Mouse (Mus musculus) frontal cortex, postnatal 36 days (tissue): ENCODE measurements around the gene Zfp64.
A peak's percentile ranks its signal among the peaks of the same experiment; 100 is the strongest.

ENCODE experiments used
- DNase-seq, 2 experiments: peaks; one replicate each; pipeline ENCODE4 v3.0.0; 2022; ENCODE audit warnings: low spot score in 2 of 2

The Zfp64 gene

DNA sequence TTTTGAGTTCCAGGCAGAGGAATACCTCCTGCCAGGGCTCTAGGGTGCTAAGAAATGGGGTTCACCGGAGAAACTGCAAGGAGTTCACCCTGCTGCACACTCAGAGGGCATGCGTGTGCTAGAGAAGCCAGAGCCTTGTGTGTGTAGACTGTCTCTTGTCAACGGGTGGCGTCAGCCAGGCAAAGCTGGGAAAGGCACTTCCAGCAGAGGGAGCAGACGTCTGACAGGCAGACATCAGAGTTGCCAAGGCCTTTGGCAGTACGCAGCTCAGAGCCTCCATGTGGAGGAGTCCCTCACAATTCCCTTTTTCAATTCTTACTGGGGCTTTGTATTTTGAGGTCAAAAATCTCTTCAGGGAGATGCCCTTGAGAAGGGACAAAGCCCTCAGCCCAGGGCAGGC, 6.9 kb downstream of the Zfp64 start:
- DNase-seq, result no peak

DNA sequence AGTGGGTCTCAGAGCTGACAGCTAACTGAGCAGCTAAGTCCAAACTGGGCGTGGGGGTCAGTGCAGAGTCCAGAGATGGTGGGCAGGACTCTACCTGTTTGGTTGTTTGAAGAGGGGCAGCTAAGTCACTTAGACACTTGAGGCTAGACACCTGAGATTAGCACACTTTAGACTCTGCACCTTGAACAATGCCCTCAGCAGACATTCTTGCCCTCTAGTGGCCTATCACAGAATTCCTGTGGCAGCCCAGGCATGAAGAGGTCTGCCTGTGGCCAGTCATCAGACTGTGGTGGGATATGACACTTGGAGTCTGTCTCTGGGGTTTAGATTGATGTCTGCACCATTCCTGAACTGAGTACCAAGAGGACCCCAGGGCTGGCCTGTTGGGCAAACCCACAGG, 7.7 kb downstream of the Zfp64 start:
- no peak for DNase-seq

DNA sequence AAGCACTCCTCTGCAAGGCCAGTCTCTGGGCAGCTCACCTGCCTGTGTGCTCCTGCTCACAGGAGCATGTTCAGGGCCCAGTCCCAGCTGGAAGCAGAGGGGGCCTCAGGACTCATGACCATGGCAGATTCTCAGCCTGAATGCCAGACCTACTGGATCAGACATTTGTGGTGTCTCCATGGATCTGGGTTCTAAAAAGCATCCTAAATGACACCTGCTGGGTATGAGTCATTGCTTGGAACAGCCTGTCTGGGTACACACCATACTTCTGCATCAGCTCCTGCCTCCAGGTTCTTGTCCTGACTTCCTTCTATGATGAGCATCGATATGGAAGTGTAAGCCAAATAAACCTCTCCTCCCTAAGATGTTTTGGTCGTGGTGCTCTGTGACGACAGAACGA, 11.4 kb downstream of the Zfp64 start:
- DNase-seq, result no peak

DNA sequence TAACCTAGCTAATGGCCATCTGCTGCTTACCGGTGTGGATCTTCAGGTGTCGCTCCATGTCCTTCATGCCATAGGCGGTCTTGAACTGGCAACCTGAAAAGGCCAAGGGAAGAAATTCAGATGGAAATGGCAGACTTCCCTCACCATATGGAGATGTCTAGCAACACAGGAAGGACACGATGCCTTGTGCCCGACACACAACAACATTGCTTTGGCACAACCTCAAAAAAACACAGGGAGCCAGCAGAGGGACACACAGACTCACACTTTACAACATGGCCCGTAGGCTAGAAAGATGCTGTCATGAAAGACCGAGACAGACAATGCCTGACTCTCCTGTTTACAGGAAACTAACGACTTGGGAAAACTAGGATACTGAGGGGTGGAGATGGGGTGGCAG, 15.4 kb downstream of the Zfp64 start:
- DNase-seq, result no peak

DNA sequence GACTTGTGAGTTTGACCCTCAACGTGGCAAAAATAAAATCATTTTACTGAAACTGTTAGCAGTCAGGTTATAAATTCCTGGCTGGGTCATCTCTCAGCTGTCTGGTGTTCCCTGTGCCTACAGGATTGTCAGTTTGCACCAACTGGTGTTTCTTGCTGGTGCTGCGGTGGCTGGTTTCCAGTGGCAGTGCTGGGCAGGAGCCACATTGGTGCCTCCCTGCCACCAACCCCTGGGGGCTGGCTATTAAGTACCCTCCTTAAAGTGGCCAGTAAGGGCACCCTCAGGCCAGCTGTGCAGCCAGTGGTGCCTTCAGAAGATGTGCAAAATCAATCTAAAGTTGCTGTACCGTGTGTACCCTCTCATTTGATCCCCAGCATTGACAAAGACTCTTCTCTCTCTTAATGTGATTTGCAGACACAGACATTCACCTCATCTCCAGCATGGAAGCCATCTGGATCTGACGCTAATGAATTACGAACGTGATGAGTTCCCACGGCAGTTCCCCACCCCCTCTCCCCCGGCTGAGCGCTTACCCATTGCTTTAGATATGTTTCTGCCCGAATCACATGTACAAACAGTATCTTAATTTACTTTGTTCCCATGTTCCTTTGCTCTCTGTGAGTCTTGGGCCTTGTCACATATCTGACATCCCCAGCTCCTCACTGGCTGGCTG, 16.0 kb downstream of the Zfp64 start:
- DNase-seq, result no peak

DNA sequence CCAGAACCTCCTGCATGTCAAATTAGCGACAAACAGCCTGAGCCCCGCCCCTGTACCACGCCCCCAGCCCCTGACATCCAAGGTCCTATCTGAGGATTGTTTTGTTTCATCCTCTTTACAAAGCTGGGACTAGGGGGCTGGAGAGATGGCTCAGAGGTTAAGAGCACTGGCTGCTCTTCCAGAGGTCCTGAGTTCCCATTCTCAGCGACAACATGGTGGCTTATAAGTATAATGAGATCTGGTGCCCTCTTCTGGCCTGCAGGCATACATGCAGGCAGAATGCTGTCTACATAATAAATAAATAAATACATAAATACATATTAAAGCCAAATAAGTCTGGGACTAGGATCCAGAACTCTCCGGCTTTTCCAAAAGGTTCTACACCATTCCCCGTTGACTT, 18.5 kb downstream of the Zfp64 start:
- no peak for DNase-seq

DNA sequence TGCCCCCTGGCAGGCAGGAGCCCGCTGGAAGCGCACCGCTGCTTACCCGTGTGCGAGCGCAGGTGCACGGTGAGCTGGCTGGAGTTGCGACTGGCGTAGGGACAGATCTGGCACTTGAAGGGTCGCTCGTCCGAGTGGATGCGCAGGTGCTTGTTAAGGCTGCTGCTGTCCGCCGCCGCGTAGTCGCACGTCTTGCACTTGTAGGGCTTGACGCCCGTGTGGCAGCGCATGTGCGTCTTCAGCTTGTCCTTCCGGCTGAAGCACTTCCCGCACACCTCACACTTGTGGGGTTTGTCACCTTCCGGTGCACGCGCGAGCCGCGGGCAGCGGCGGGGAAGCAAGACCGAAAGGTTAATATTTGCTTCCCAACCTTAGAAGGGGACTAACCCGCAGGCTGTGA, 20.2 kb downstream of the Zfp64 start:
- DNase-seq, result no peak

DNA sequence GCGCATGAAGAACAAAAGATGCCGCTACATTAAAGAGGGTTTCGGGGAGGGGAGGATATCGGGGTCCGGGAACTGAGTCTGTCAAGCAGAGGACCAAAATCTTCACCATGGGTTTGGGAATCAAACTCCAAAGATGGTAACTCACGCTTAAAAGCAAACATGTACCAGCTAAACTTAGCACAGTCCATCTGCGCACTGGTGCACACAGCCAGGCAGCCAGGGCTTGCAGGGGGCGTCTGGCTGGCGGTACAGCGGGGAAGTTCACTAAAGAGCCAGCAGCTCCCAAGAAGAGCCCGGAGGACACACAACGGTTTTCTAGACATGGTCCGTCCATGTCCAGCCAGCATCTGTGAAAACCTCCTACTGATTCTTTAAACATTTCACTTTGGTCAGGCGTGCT, 23.7 kb downstream of the Zfp64 start:
- DNase-seq, result peak in 1 of 2 experiments; percentile 46

DNA sequence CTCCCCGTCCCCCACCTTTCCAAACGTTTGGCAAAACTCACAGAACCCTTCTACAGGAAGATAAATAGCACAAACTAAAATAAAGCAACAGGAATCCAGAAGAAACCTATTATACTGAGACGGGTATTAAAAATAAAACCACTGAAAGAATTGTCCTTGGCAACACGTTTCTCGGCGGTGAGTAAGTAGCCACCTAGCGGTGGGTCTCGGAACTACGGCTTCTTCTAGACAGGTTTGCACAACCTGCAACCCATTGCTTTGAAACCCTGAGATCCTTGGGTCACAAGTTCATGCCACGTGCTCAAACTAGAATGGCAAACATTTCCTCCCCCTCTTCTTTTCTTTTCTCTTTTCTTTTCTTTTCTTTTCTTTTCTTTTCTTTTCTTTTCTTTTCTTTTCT, 25.7 kb downstream of the Zfp64 start:
- DNase-seq, result peak; percentile 72 to 82

DNA sequence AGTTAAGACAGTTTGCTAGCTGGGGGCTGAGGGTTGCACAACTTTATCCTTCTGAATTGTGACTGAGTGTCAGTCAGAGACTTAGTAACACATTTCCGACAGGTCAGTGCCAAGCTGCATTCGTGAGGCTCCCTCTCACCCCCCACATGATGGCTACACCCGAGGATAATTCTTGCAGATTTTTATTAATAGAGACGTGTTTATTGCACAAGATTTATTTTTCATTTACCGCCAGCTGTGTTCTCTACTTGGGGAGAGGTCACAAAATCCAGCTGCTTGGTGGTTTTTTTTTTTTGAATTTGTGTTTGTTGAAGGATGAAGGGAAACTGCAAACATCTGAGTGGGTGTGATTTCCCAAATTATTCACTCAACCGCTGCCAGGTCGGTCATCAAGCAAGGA, 28.0 kb downstream of the Zfp64 start:
- no peak for DNase-seq

DNA sequence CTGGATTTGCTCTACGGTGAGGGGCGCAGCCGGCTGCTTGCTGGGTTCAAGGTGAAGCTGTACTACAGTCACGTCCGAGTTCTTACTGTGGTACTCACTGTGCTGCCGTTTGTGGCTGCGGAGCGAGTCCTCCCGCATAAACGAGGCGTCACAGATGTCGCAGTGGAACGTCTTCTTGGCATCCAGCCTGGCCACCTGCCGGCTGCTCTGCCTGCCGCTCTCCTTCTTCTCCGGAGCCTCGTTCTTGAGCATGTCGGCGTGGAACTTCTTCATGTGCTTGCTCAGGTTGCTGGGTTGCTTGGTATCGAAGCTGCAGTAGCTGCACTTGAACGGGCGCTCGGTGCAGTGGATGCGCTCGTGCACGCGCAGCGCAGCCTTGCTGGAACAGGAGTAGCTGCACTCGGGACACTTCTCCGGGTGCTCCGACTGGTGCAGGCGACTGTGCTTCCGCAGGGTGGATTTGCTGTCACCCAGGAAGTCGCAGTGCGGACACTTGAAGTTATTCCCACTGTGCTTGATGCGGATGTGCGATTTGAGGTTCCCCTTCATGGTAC, 29.1 kb downstream of the Zfp64 start:
- peak; percentile 70 to 88 for DNase-seq

DNA sequence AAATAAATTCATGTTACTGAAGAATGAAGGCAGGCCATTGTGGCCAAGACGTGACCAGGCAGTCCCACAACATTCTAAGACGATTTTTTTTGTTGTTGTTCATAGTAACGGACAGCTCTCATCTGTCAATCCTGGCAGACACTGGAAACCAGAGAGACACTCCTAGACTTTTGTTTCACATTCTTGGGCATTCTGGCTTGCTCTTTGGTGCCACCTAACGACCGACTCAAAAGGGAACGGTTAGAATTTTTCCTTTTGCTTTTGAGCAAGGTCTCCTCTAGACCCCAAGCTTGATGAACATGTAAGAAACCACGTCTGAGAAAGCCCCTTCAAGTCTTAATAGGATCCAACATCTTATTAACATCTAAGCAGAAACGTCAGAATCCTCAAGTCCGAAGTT, 31.7 kb downstream of the Zfp64 start:
- peak; percentile 59 to 66 for DNase-seq

DNA sequence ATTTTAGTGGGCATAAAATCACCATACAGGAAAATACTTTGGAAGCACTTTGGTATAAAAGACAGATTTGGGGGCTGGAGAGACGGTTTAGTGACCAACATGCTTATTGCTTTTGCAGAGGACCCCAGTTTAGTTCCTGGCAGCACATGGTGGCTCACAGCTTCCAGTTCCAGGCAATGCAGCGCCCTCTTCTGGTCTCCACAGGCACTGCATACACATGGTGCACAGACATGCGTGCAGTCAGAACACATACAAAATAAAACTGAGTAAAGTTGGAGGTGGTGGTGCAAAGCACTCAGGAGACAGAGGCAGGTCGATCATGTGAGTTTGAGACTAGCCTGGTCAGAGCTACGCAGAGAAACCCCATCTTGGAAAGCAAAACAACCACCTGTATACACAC, 32.9 kb downstream of the Zfp64 start:
- DNase-seq, result no peak

DNA sequence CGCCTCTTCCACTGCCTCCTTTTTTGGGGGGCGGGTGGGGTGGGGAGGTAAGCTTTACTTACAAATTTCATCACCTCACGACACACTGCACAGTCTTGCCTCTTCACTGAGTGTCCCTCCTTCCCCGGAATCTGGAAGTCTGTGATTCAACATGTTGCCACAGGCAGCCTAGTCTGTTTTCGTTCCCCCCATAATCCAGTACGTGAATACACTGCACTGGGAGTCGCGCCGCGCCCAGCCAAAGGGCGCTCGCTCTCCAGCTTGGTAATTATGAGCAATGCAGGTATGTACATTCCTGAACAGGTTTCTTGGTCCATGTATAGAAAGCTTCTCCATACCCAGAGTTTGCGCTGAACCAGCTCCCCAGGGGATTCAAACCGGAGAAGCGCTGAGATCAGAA, 35.4 kb downstream of the Zfp64 start:
- no peak for DNase-seq

DNA sequence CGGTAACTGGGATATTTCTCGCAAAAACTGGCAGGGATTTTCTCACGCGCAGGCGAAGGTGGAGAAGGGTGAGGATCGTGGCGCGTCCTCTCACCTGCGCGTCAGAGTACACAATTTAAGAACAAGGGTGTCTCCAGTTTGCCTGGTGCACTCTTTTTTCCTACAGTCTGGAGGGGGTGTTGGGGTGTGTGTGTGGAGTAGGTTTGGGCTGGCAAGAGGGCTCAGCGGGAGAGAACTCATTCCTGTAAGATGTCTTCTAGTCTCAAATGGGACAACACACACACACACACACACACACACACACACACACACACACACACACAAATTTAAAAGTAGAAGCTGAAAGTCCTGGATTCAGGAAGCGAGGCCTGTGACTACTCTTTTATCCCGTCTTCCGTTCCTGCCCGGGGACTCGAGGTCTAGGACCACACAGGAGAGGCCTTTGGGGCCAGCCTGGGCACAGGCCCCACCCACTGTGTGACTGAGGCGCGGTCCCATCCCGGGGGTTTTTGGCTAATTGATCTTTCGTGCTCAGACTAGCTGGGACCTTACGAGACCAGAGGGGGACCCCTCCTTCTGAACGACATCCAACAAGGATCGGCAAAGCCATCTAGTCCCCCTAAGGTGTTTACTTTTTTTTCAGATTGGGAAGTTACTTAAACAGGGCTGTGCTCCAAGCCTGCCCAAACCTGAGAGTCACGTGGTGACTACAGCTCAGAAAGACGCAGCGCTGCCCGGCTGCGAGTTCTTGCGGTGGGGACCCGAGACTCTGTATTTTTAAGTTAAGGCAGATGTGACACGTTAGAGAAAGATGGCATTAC, 42.3 kb downstream of the Zfp64 start:
- no peak for DNase-seq

DNA sequence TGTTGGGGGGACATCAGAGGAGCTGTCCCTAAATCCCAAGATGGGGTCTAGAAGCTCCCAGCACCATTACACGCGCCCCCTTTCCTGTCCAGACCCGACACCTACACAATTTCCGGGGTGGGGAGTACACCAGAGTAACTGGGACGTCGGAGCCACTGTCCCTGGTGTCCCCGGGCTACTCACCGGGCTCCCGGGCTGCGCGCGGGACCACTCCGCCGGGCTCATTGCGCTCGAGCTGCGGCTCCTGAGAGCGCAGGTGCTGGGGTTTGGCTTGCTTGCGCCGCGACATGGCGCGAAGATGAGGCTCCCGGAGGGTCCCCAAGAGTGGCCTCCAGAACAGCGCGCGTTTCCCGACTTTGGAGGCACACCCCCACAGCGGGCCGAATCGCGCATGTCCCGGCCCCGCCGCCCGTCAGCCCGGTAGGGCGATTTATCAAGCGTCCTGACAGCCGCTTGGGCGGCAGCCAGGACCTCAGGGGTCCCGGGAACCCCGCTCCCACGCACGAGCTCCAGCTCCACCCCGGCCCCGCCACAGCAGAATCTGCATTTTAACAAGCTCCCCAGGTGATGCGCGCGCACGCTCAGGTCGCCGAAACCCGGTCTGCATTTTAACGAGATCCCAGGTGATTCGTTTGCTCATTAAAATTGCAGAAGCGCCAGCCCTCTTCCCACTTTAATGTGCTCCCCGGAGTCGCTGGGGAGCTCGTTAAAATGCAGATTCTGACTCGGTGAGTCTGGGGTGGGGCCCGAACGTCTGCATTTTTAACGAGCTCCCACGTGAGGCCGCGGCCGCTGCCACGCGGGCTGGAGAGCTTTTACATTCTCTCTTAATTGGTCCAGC, 43.1 kb downstream of the Zfp64 start:
- DNase-seq, result no peak

DNA sequence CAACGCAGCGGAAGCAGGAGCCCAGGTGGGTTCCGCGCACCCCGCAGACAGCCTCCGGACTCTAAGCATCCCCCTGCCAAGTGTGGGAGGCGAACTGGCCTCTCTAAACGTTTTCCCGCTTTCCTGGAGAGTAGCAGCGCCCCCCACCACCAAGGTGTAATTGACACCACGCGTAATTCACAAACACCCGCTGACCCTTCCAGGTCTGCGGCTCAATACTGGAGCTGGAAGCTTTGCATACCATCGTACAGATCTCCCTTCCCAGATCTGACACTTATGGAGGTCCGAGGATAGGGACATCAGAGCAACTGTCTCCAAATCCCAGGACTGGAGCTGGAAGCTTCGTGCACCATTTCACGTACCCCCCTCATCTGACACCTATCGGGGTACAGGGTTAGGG, 43.9 kb downstream of the Zfp64 start:
- no peak for DNase-seq

DNA sequence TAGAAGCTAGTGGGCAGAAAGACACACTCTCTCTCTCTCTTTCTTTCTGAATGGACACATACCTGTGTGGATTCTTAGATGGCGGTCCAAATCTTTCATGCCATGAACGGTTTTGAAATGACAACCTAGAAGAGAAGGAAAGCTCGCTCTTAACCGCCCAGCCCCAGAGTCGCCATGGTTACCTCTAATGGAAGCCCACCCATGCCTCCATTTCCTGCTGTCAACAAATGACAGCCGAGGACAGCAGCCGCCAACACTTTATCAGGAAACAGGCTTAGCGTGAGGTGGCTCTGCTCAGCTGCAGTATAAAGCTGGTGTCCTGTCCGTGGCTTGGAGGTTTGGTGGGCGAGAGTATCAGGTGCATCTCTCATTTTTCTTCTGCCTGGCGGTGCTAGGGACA, 49.4 kb downstream of the Zfp64 start:
- no peak for DNase-seq

DNA sequence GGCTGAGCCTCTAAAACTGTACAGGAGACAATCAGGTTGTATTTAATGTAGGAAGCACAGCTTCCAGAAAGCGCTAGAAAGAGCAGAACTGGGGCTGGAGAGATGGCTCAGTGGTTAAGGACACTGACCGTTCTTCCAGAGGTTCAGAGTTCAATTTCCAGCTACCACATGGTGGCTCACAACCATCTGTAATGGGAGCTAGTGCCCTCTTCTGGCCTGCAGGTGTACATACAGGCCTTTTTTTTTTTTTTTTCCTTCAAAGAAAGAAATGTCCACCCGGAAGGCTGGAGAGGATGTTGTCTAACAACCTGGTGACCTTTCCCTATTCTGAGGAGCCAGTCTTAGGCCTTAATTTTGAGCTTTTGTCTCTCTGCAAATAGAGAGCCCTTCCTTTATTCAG, 50.5 kb downstream of the Zfp64 start:
- no peak for DNase-seq

DNA sequence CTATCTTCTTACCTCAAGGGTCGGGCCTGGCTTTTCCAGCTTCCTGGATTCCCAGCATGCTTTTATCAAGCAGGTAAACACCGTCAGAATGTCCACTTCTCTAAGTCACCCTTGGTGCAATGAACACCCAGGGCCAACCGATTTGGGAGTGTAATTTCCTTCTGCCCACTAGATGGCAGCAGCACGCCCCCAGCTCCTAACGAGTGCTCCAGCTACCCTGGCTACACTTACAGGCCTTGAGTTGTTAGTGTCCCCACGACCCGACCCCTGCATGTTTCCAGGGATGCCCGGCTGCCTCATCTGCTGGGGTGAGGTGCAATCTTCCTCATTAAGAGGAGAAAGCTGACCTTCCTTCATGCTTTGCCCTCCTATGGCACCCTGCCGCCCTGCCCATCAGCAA, 51.2 kb downstream of the Zfp64 start:
- DNase-seq, result peak; percentile 33 to 36

DNA sequence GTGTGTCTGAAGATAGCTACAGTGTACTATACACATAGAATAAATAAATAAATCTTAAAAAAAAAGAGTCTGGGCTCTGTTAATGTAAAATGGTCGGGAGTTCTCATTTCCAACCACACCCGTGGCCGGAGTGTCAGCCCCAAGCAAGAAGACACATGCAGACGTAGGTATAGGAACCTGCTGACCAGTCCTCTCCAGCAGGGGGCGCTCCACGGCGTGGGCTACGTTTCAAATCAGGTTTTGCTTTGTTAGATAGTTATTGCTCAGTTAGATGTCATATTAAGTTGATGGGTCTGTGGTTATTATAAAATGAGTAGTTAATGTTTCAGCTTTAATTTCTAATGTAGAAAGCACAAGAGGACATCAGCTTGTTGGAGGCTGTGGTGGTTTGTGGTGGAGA, 52.8 kb downstream of the Zfp64 start:
- DNase-seq, result peak; percentile 17 to 44

DNA sequence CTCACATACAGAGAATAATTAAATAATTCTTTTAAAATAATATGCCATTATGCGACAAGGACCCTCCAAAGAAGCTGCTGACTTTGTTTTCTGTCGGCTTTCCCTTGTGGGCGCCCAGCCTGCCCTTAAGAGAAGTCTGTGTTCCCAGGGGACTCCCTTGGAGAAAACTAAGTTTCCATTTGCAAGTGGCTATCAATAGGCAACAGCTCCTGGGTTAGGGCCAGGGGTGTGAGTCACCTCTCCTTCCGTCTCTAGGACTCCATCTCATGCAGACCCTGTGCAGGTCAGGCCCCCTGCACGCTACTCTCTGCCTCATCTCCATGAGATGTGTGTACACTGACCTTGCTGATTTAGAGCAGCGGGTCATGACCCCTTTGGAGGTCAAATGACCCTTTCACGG, 57.5 kb downstream of the Zfp64 start:
- no peak for DNase-seq
